Mouse (Mus musculus): ENCODE measurements around the gene Mre11a. TPM values are rescaled to one million over a fixed set of nuclear protein-coding genes. Genes with fewer than 3 reads are reported as not detected.

Gene Mre11a
- polyA plus RNA-seq, 1 experiment from 2014 or later = 11.3 TPM

- Histone ChIP-seq H3K9ac (no peak overlapping the region), H3K9me3 (no peaks in the 10 kb centered on the region), H3K4me3 (no peak overlapping the region), H3K4me1 (peaks cover 4% of the 10 kb centered on the region), H3K27ac (no peak overlapping the region), H3K27me3 (replicated peaks) (no peaks in the 10 kb centered on the region), H3K36me3 (replicated peaks) (no peaks in the 10 kb centered on the region), H3K4me2 (no peak overlapping the region)
- peak; percentile 50; the same call in 1 of the 2 replicates for ATAC-seq (replicated peaks)
- 44% methylated on average over 5 of the region's 6 CpGs for WGBS
These were observed 14.6 kb upstream of the Mre11a start for GRCm38 (mm10) chr9:14769811-14770210.

- Histone ChIP-seq H3K4me3 (no peak within 1 kb of the TSS), H3K27me3 (replicated peaks) (no peaks in the 10 kb centered on the region), H3K9ac (no peak within 1 kb of the TSS), H3K27ac (no peak within 1 kb of the TSS), H3K4me1 (peaks cover 4% of the 10 kb centered on the region), H3K4me2 (peak within 1 kb of the TSS; percentile 28), H3K9me3 (no peaks in the 10 kb centered on the region), H3K36me3 (replicated peaks) (no peaks in the 10 kb centered on the region)
- 16% methylated on average over 23 of the region's 23 CpGs for WGBS
- peak; percentile 77 for ATAC-seq (replicated peaks)
These were observed 13.5 kb upstream of the Mre11a start, which contains the start of gene 1700012B09Rik for GRCm38 (mm10) chr9:14770803-14771471. TSS of gene 1700012B09Rik (minus strand) at chr9:14771030.

DNA sequence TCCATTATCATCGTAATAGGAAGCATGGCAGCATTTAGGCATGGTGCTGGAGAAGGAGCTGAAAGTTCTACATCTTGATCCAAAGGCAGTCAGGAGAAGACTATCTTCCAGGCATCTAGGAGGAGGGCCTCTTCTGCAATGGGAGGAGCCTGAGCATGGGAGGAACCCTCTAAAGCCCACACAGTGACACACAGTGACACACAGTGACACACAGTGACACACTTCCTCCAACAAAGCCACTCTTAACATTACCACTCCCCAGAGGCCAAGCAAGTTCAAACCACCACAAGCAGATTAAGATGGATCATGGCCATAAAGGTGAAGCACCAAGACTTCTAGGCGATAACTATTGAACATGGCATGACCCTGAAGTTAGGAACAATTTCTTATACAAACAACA is 12.4 kb upstream of the Mre11a start:
- H3K27ac ChIP-seq = no peak overlapping the region
- no peaks in the 10 kb centered on the region for H3K9me3 ChIP-seq
- WGBS = 83% methylated on average over 2 of the region's 2 CpGs
- H3K4me2 ChIP-seq = no peak overlapping the region
- no peaks in the 10 kb centered on the region for H3K36me3 ChIP-seq (replicated peaks)
- no peak for ATAC-seq (replicated peaks)
- no peak overlapping the region for H3K9ac ChIP-seq
- H3K27me3 ChIP-seq (replicated peaks) = no peaks in the 10 kb centered on the region
- peaks cover 4% of the 10 kb centered on the region for H3K4me1 ChIP-seq
- H3K4me3 ChIP-seq = no peak overlapping the region

DNA sequence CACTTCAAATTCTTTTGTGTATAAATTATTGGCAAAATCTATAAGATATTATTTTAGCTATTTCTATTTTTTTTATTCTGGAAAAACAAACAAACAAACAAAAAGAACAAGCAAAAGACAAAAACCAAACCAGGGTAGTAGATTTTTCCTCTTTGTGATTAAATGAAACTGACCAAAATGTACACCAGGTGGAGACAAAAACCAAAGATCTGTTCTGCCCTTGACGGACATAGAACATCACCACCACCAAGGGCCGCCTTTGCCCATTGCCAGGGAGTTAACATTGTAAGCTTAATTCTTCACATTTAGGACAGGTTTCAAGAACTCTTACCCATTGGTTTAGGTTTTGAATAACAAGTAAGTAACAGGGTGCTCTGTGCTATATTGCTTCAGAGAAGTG is 10.6 kb upstream of the Mre11a start:
- ATAC-seq (replicated peaks) = no peak
- WGBS = 60% methylated on average over 2 of the region's 2 CpGs
- Histone ChIP-seq H3K9me3 (no peaks in the 10 kb centered on the region), H3K9ac (no peak overlapping the region), H3K36me3 (replicated peaks) (no peaks in the 10 kb centered on the region), H3K4me2 (no peak overlapping the region), H3K27me3 (replicated peaks) (no peaks in the 10 kb centered on the region), H3K4me3 (no peak overlapping the region), H3K27ac (no peak overlapping the region), H3K4me1 (peaks cover 4% of the 10 kb centered on the region)

DNA sequence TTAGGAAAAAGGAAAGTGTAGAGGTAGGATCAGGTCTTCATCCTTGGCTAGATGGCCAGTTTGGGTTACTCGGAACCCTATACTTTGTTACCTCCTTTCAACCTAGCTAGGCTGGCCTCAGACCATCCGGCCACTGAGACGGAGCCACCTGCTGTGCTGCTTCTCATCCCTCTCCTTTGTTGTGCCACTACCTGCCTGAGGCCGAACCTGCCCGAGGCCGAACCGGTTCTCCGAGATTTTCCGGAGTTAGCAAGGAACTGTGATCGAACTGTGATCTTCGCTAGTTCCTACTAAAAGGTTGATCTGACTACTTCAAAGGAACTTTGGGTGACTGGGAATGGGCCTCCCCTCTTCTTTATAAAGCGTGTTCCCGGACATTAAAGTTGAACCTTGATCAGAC is 6.1 kb upstream of the Mre11a start:
- Histone ChIP-seq H3K36me3 (replicated peaks) (peaks cover 10% of the 10 kb centered on the region; the same call in 1 of the 2 replicates), H3K4me3 (no peak overlapping the region), H3K9me3 (no peaks in the 10 kb centered on the region), H3K9ac (no peak overlapping the region), H3K27ac (no peak overlapping the region), H3K27me3 (replicated peaks) (no peaks in the 10 kb centered on the region), H3K4me2 (no peak overlapping the region), H3K4me1 (no peaks in the 10 kb centered on the region)
- no peak for ATAC-seq (replicated peaks)
- 42% methylated on average over 13 of the region's 13 CpGs for WGBS

- H3K9me3 ChIP-seq = no peaks in the 10 kb centered on the region
- ATAC-seq (replicated peaks) = no peak
These were observed 2.9 kb downstream of the Mre11a start for GRCm38 (mm10) chr9:14787356-14787755.

GRCm38 (mm10) chr9:14805714-14806113 is 21.3 kb downstream of the Mre11a start:
- Histone ChIP-seq H3K27ac (no peak overlapping the region), H3K4me3 (no peak overlapping the region), H3K4me2 (no peak overlapping the region), H3K9me3 (no peaks in the 10 kb centered on the region), H3K9ac (no peak overlapping the region), H3K4me1 (no peaks in the 10 kb centered on the region), H3K36me3 (replicated peaks) (peaks cover 10% of the 10 kb centered on the region; the same call in 1 of the 2 replicates), H3K27me3 (replicated peaks) (no peaks in the 10 kb centered on the region)
- 96% methylated on average over 2 of the region's 2 CpGs for WGBS
- ATAC-seq (replicated peaks) = no peak

More at GRCm38 (mm10) chr9:14787356-14787755, 2.9 kb downstream of the Mre11a start:
- H3K27ac ChIP-seq = no peak overlapping the region
- H3K4me1 ChIP-seq = peaks cover 10% of the 10 kb centered on the region
- H3K36me3 ChIP-seq (replicated peaks) = peaks cover 5% of the 10 kb centered on the region; the same call in 1 of the 2 replicates
- H3K27me3 ChIP-seq (replicated peaks) = no peaks in the 10 kb centered on the region
- WGBS = 92% methylated on average over 6 of the region's 6 CpGs
- no peak overlapping the region for H3K4me3 ChIP-seq
- no peak overlapping the region for H3K9ac ChIP-seq
- no peak overlapping the region for H3K4me2 ChIP-seq

DNA sequence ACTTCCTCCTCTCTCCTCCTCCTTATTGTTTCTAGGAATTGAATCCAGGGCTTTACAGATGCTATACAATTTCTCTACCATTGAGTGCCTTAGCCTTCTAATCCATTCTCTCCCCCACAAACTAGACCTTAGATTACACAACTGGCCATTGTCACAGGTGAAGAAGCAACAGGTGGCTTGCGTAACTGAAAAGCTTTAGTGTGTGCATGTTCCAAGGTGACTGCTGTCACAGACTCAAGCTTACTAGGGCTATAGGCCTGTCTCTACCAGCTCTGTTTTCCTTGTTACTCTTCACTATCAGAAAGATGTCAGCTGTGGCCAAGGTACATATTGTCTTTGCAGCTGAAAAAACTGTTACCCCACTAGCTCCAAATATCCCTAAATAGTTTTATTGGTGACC is 22.3 kb downstream of the Mre11a start:
- 93% methylated on average over 1 of the region's 1 CpGs for WGBS
- Histone ChIP-seq H3K36me3 (replicated peaks) (peaks cover 10% of the 10 kb centered on the region; the same call in 1 of the 2 replicates), H3K9me3 (no peaks in the 10 kb centered on the region), H3K4me2 (no peak overlapping the region), H3K27me3 (replicated peaks) (no peaks in the 10 kb centered on the region), H3K4me1 (no peaks in the 10 kb centered on the region), H3K9ac (no peak overlapping the region), H3K4me3 (no peak overlapping the region), H3K27ac (no peak overlapping the region)
- no peak for ATAC-seq (replicated peaks)

GRCm38 (mm10) chr9:14810111-14810510 is 25.7 kb downstream of the Mre11a start:
- ATAC-seq (replicated peaks) = no peak
- Histone ChIP-seq H3K9ac (no peak overlapping the region), H3K4me3 (no peak overlapping the region), H3K4me1 (no peaks in the 10 kb centered on the region), H3K4me2 (no peak overlapping the region), H3K36me3 (replicated peaks) (peaks cover 10% of the 10 kb centered on the region), H3K9me3 (no peaks in the 10 kb centered on the region), H3K27me3 (replicated peaks) (no peaks in the 10 kb centered on the region), H3K27ac (no peak overlapping the region)
- WGBS = 94% methylated on average over 5 of the region's 5 CpGs

DNA sequence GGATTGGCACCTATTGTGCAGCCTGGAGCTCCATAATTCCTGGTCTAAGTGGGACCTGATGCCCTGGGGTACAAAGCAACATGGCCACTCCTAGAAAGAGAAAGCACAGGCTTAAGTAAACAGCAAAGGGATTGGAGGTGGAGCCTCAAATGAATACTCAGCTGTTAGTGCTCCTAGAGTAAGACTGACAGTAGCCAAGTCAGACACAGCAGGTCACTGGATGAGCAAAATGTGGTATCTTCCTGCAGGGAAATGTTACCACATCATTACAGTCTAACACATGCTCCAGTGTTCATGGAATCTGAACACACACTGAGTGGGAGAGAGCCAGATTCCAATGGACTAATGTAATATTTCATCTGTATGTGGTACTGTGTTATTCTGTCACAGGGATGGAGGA is 36.9 kb downstream of the Mre11a start:
- Histone ChIP-seq H3K9me3 (no peaks in the 10 kb centered on the region), H3K36me3 (replicated peaks) (peaks cover 34% of the 10 kb centered on the region; the same call in 1 of the 2 replicates), H3K4me2 (no peak overlapping the region), H3K27me3 (replicated peaks) (no peaks in the 10 kb centered on the region), H3K4me1 (no peaks in the 10 kb centered on the region), H3K4me3 (no peak overlapping the region), H3K9ac (no peak overlapping the region), H3K27ac (no peak overlapping the region)
- no peak for ATAC-seq (replicated peaks)

DNA sequence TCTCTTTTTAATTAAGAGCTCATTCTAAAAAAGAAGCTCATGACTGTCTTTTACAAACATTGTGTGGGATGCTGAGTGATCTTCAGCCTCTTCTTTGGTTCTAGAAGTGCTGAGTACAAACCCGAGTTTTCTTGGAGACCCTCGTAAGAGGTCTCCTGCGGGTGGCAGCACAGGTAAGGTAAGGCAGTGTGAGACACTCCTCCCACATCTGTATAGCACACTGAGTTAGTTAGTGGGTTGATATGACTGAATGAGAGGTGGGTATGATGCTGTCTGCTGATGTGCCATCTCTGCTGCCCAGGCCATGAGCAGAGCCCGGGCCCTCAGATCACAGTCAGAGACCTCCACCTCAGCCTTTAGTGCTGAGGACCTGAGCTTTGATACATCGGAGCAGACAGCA is 40.4 kb downstream of the Mre11a start:
- H3K27me3 ChIP-seq (replicated peaks) = no peaks in the 10 kb centered on the region
- no peaks in the 10 kb centered on the region for H3K9me3 ChIP-seq
- 91% methylated on average over 5 of the region's 5 CpGs for WGBS
- peak; percentile 75 for ATAC-seq (replicated peaks)
- no peak overlapping the region for H3K4me2 ChIP-seq
- no peak overlapping the region for H3K27ac ChIP-seq
- H3K36me3 ChIP-seq (replicated peaks) = peaks cover 3% of the 10 kb centered on the region; the same call in 1 of the 2 replicates
- H3K4me3 ChIP-seq = no peak overlapping the region
- H3K9ac ChIP-seq = no peak overlapping the region
- no peaks in the 10 kb centered on the region for H3K4me1 ChIP-seq

DNA sequence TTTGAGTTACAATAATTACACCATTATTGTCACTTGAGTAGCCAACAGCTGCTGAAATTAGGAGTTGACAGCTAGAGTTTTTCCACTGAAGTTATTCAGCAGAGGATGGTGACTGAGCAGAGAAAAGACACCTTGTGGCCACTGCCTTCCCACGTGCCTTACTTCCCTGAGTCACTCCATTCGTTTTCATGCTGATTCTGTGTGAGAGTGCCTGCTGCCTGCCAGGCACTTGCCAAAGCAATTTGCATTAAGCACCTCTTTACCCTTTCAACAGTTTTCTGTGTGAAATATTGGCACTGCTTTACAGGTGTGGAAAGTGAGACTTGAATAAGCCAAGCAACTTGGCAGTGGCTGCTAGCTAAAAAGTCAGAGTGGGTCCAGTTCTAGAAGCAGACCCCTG is 43.4 kb downstream of the Mre11a start:
- no peak for ATAC-seq (replicated peaks)
- Histone ChIP-seq H3K27ac (no peak overlapping the region), H3K9ac (no peak overlapping the region), H3K4me1 (no peaks in the 10 kb centered on the region), H3K27me3 (replicated peaks) (no peaks in the 10 kb centered on the region), H3K36me3 (replicated peaks) (no peaks in the 10 kb centered on the region; the same call in 1 of the 2 replicates), H3K4me3 (no peak overlapping the region), H3K9me3 (no peaks in the 10 kb centered on the region), H3K4me2 (no peak overlapping the region)
- 68% methylated on average over 2 of the region's 2 CpGs for WGBS

DNA sequence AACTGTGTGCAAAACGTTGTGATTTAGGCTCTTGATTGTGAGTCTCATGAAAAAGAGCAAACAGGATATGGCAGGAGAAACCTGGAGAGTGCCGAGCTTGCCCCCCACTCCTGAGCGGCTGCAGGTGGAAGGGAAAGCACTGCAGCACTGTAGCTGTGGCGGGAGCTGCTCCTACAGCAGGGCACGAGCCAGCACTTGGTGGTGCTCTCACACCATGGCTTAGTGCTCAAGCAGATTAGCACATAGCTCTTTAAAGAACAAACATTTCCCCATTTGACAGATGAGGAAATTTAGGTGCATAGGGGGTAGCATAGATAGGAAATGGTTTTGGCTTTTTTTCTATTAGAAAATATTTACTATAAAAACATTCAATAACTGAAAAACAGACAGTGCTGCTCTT is 47.6 kb downstream of the Mre11a start:
- Histone ChIP-seq H3K27ac (no peak overlapping the region), H3K9ac (no peak overlapping the region), H3K27me3 (replicated peaks) (no peaks in the 10 kb centered on the region), H3K9me3 (no peaks in the 10 kb centered on the region), H3K4me1 (no peaks in the 10 kb centered on the region), H3K4me3 (no peak overlapping the region), H3K4me2 (no peak overlapping the region), H3K36me3 (replicated peaks) (no peaks in the 10 kb centered on the region; the same call in 1 of the 2 replicates)
- WGBS = 81% methylated on average over 5 of the region's 5 CpGs
- ATAC-seq (replicated peaks) = no peak

Data from midbrain, embryonic 15.5 days (tissue).